Mouse (Mus musculus) spleen, adult 2 months (tissue): ENCODE results near the gene Lmod2. TPM values are rescaled to one million over a fixed set of nuclear protein-coding genes. Genes with fewer than 3 reads are reported as not detected.

ENCODE experiments used
- DNase-seq, 2 experiments: peaks; one replicate each; pipeline versions ENCODE4 v3.0.0 to v3.0.0-alpha.2; 2012 to 2021; ENCODE audit warnings: low spot score in 2 of 2, low read depth in 1 of 2
- H3K27ac ChIP-seq: fragments of 200-500 bp; 2 replicates; pipeline ENCODE4 v1.5.1; 2012; ENCODE audit warnings: low read length, inconsistent platforms; ENCODE audit not compliant: insufficient read depth
- H3K27me3 ChIP-seq: fragments of 200-500 bp; 2 replicates; pipeline ENCODE4 v1.6.1; 2012; ENCODE audit warnings: mild to moderate bottlenecking, moderate library complexity, low read length, inconsistent platforms; ENCODE audit not compliant: control insufficient read depth, insufficient read depth
- H3K36me3 ChIP-seq: fragments of 200-500 bp; 2 replicates; pipeline ENCODE4 v1.6.1; 2012; ENCODE audit warnings: mild to moderate bottlenecking, low read length, inconsistent platforms; ENCODE audit not compliant: control insufficient read depth, insufficient read depth
- H3K4me1 ChIP-seq: fragments of 200-500 bp; 2 replicates; pipeline ENCODE4 v1.6.1; 2011; ENCODE audit warnings: inconsistent platforms; ENCODE audit not compliant: control insufficient read depth, insufficient read depth, insufficient read length
- H3K4me3 ChIP-seq: fragments of 200-500 bp; 2 replicates; pipeline ENCODE4 v1.5.1; 2011; ENCODE audit warnings: mild to moderate bottlenecking, inconsistent platforms; ENCODE audit not compliant: insufficient read depth, insufficient read length; ENCODE audit errors: extremely low read depth
- CTCF ChIP-seq: fragments of 200-500 bp; IDR thresholded peaks from 2 replicates; pipeline ENCODE4 v1.5.1; 2011; ENCODE audit warnings: mild to moderate bottlenecking, inconsistent platforms; ENCODE audit not compliant: insufficient read depth, insufficient read length, insufficient replicate concordance; ENCODE audit errors: extremely low read depth
- POLR2A ChIP-seq: fragments of 200-500 bp; IDR thresholded peaks from 2 replicates; pipeline ENCODE4 v1.6.1; 2011; ENCODE audit warnings: low read depth, low read length, inconsistent platforms
- WGBS: fragments of 180-500 bp; shearing (Covaris S2); methylation state at CpG from one replicate; pipeline ENCODE4 v1.1.7; 2018; 5-methylcytosine and 5-hydroxymethylcytosine counted together
- polyA plus RNA-seq: library from polyadenylated mRNA; depleted of rRNA; stranded (reverse); fragments of >200 nt; gene quantifications from 2 replicates; pipeline ENCODE4 v1.2.3, GENCODE M21; 2012

Lmod2 gene
- polyA plus RNA-seq, 1 experiment = not detected

DNA sequence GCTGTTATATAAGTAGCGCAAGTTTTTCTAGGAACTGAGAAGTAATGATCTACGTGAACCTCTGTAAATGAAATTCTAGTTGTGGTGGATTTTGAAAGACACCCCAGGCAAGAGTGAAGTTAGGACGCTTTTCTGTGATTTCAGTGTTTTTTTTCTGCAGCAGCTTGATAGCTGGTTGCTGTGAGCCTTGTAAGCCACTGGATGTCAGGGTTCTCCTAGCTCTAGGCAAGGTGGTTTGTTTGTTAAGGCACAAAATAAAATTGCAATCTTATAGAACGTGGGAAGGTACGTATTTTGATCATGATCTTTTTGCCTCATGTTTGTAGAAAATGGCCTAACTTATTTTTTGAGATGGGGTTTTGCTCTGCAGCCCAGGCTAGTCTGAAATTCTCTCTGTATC is 28.6 kb upstream of the Lmod2 start:
- Histone ChIP-seq H3K36me3 (no peaks in the 10 kb centered on the region), H3K27me3 (no peaks in the 10 kb centered on the region), H3K4me3 (no peak overlapping the region), H3K4me1 (no peaks in the 10 kb centered on the region), H3K27ac (no peak overlapping the region)
- WGBS = 86% methylated on average over 5 of the region's 5 CpGs
- TF ChIP-seq CTCF (no peak), POLR2A (no peak)
- no peak for DNase-seq

DNA sequence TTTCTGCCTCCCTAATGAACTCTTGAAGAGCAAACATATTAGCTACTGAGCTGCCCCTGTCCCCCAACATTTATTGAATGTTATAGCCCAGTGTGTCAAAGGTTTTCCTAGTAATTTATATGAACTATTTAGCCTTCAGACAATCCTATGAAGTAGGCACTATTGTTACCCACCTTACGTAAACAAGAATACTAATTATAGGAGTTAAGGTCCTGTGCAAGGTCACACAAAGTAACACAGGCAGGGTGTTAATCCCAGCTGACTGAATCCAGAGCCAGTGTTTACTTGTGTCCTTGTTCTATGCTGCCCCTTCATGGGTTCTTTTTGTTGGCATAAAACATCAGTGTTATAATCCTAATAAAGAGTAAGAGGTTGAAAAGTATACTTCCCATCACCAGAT is 27.9 kb upstream of the Lmod2 start:
- no peaks in the 10 kb centered on the region for H3K4me1 ChIP-seq
- no peak overlapping the region for H3K27ac ChIP-seq
- 92% methylated on average over 1 of the region's 1 CpGs for WGBS
- DNase-seq = no peak
- no peaks in the 10 kb centered on the region for H3K36me3 ChIP-seq
- H3K27me3 ChIP-seq = no peaks in the 10 kb centered on the region
- TF ChIP-seq POLR2A = no peak
- TF ChIP-seq CTCF = no peak
- no peak overlapping the region for H3K4me3 ChIP-seq

DNA sequence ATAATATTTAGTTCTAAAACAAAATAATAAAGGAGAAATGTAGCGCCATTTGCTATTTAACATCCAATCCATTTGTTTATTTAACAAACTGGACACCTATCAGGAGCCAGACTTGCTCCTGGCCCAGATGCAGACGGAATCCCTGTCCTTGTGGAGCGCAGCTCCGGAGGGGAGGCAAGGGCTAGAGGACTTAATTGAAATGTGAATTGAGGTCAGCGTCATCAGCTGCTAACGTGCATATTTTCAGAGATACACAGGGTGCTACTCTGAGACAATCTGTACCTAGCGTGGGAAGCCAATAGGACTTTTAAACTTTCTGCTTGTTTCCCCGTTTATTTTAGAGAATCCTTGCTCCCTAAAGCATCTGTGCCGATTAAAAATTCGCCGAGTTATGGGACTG is 27.3 kb upstream of the Lmod2 start:
- Histone ChIP-seq H3K27me3 (no peaks in the 10 kb centered on the region), H3K4me1 (no peaks in the 10 kb centered on the region), H3K4me3 (no peak overlapping the region), H3K36me3 (no peaks in the 10 kb centered on the region), H3K27ac (no peak overlapping the region)
- TF ChIP-seq POLR2A (no peak), CTCF (no peak)
- DNase-seq = no peak
- WGBS = 85% methylated on average over 11 of the region's 11 CpGs

DNA sequence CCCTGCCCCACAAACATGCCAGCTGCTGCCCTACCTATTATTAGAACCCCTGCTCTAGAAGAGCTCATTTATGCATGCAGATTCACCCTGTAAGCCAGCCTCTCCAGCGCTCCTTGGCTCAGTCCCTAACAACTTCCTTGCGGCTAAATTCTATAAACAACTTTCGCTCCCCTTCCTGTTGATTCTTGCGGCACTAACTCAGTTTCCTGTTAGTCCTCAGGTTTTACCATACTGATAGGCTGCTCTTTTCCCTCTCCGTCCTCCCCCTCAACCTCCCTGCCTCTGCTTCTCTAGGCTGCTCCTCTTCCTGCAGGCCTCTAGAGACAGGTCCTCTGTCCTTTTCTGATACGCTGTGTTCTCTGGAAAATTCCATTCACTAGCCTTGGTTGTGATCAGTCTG is 26.4 kb upstream of the Lmod2 start:
- Histone ChIP-seq H3K27me3 (no peaks in the 10 kb centered on the region), H3K27ac (no peak overlapping the region), H3K4me3 (no peak overlapping the region), H3K4me1 (no peaks in the 10 kb centered on the region), H3K36me3 (no peaks in the 10 kb centered on the region)
- no peak for DNase-seq
- no peak for TF ChIP-seq CTCF
- TF ChIP-seq POLR2A = no peak
- WGBS = 62% methylated on average over 6 of the region's 6 CpGs

DNA sequence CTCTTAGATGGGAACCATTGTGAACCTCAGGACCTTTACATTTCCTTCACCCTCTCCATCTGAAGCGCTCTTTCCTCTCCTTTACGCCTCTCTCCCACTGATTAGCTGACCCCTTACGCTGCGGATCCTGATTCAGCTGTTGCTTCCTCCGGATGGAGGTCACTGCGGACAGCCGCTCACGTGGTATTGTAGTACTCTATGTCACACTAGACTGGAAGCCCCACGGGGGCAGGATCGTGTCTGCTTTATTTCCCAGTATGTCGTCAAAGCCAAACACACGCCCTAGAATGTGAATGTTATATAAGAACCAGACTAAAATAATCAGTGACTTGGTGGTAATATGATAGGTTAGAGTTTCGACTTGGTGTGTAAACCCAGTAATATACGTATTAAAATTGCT is 25.1 kb upstream of the Lmod2 start:
- no peak for TF ChIP-seq CTCF
- no peak for TF ChIP-seq POLR2A

DNA sequence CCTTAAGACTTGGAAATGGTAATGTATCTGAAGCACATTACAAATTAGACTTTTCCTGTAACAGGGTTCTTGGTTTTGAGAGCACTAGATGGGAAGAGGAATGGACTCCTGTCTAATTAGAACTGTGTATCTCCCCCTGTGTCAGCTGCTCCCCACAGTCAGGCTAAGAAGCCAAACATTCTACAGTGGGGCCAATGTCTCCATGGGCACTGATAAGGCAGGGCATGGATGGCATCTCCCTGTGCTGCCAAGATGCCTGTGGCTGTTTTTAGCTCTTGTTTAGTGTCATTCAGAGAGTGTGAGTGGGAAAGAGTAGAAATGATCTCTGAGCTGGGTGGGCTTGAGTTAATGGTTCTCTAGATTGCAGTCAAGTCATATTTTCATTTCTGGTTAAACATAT is 24.2 kb upstream of the Lmod2 start:
- no peak for TF ChIP-seq POLR2A
- TF ChIP-seq CTCF = no peak
- H3K27me3 ChIP-seq = no peaks in the 10 kb centered on the region
- no peak overlapping the region for H3K4me3 ChIP-seq
- no peak overlapping the region for H3K27ac ChIP-seq
- no peaks in the 10 kb centered on the region for H3K36me3 ChIP-seq
- H3K4me1 ChIP-seq = no peaks in the 10 kb centered on the region
- DNase-seq = no peak

More for the DNA sequence above, 25.1 kb upstream of the Lmod2 start:
- DNase-seq = no peak
- no peaks in the 10 kb centered on the region for H3K4me1 ChIP-seq
- H3K36me3 ChIP-seq = no peaks in the 10 kb centered on the region
- 93% methylated on average over 14 of the region's 14 CpGs for WGBS
- no peaks in the 10 kb centered on the region for H3K27me3 ChIP-seq
- H3K4me3 ChIP-seq = no peak overlapping the region
- H3K27ac ChIP-seq = no peak overlapping the region

DNA sequence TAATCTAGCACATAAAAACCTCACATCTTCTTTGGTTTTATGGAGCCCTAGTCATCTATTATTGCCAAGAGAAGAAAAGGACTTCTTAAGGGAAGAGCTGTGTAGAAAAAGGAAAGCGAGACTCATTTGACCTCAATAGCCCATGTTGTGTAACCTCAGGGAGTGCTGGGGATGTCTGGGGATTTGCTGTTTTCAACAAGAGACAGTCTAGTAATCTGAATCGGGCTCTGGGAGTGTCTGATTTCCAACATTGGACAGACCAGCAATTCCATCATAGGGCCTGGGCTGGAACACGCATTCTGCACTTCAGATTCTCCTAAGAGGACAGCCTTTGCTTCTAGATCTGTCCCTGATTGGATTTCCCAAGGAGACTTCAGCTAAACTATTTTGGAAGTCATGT is 14.1 kb upstream of the Lmod2 start:
- WGBS = 80% methylated on average over 3 of the region's 3 CpGs
- Histone ChIP-seq H3K36me3 (no peaks in the 10 kb centered on the region), H3K4me1 (no peaks in the 10 kb centered on the region), H3K27ac (no peak overlapping the region), H3K4me3 (no peak overlapping the region), H3K27me3 (no peaks in the 10 kb centered on the region)
- TF ChIP-seq CTCF = no peak
- no peak for TF ChIP-seq POLR2A
- DNase-seq = no peak

DNA sequence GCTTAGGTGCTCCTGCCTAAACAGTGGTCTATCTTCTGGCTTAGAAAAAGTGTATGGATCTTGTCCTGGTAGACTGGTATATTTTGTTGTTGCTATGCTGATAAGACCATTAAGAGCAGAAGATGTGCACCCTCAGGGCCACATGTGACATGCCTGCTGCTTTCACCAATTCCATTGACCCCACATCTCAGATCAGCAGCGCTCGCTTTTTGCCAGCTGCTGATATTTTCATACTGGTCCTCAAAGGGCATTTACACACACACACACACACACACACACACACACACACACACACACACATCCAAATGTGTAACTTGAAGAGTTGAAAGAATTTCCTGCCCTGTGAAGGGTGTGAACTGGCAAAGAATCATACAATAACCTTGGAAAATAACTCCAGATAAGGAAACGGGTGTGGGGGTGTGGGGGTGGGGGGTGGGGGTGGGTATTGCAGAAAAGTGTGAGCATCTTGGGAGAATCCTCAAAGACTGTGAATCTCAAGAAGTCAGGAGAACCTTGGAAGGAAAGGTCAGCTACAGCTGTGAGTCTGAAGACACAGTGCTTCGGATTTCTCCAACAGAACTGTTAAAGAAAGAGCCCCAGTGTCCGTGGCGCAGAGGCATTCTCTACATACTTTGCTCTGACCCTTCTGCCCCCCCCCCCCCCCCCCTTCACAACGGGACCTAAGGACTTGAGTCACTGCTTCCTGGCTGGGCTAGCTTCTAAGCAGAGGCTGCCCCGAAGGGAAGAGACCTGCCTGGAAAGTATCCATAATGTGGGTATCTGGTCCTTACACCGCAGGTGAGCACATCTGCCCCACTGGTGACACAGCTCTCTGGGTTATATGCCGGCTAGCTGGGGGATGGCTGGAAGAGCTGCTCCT is 11.9 kb upstream of the Lmod2 start:
- H3K4me1 ChIP-seq = no peaks in the 10 kb centered on the region
- no peaks in the 10 kb centered on the region for H3K27me3 ChIP-seq
- H3K36me3 ChIP-seq = no peaks in the 10 kb centered on the region
- DNase-seq = no peak
- H3K4me3 ChIP-seq = no peak overlapping the region
- H3K27ac ChIP-seq = peak overlapping the region; percentile 30; the same call in 1 of the 2 replicates
- WGBS = 68% methylated on average over 10 of the region's 10 CpGs
- TF ChIP-seq POLR2A (no peak), CTCF (no peak)
